Mouse (Mus musculus) testis, adult 2 months (tissue): ENCODE results near the gene Cmss1. TPM values are rescaled to one million over a fixed set of nuclear protein-coding genes. Genes with fewer than 3 reads are reported as not detected.

Experiments used
- H3K27ac ChIP-seq: fragments of 200-500 bp; 2 replicates; pipeline ENCODE4 v1.5.1; 2012; ENCODE audit warnings: low read depth, low read length; ENCODE audit not compliant: control insufficient read depth, insufficient read depth
- H3K27me3 ChIP-seq: fragments of 200-500 bp; 2 replicates; pipeline ENCODE4 v1.6.1; 2012; ENCODE audit warnings: mild to moderate bottlenecking, low read length, moderate library complexity; ENCODE audit not compliant: control insufficient read depth, insufficient read depth
- H3K36me3 ChIP-seq: fragments of 200-500 bp; 2 replicates; pipeline ENCODE4 v1.6.1; 2012; ENCODE audit warnings: mild to moderate bottlenecking, low read length; ENCODE audit not compliant: control insufficient read depth, insufficient read depth
- H3K4me1 ChIP-seq: fragments of 200-500 bp; 2 replicates; pipeline ENCODE4 v1.6.1; 2012; ENCODE audit warnings: low read length; ENCODE audit not compliant: control insufficient read depth, insufficient read depth
- H3K4me3 ChIP-seq: fragments of 200-500 bp; 2 replicates; pipeline ENCODE4 v1.5.1; 2012; ENCODE audit warnings: low read depth, mild to moderate bottlenecking, low read length, moderate library complexity, mixed read lengths; ENCODE audit not compliant: control insufficient read depth
- CTCF ChIP-seq: fragments of 200-500 bp; IDR thresholded peaks from 2 replicates; pipeline ENCODE4 v1.5.1; 2012; ENCODE audit warnings: low read depth, mild to moderate bottlenecking, inconsistent platforms, low read length, moderate library complexity; ENCODE audit not compliant: control insufficient read depth, insufficient read depth, insufficient replicate concordance
- POLR2A ChIP-seq: fragments of 200-500 bp; IDR thresholded peaks from 2 replicates; pipeline ENCODE4 v1.6.1; 2012; ENCODE audit warnings: low read depth, mild to moderate bottlenecking, inconsistent platforms, low read length, moderate library complexity; ENCODE audit not compliant: control insufficient read depth
- polyA plus RNA-seq: library from polyadenylated mRNA; depleted of rRNA; stranded (reverse); fragments of >200 nt; gene quantifications from 2 replicates; pipeline ENCODE4 v1.2.3, GENCODE M21; 2012

Cmss1 gene
- polyA plus RNA-seq, 1 experiment, result 45.3 TPM

GRCm38 (mm10) chr16:57573831-57574230 is 32.8 kb downstream of the Cmss1 start:
- no peak overlapping the region for H3K4me3 ChIP-seq
- peaks cover 5% of the 10 kb centered on the region; the same call in 1 of the 2 replicates for H3K4me1 ChIP-seq
- TF ChIP-seq POLR2A (no peak), CTCF (no peak)
- no peaks in the 10 kb centered on the region for H3K27me3 ChIP-seq
- H3K27ac ChIP-seq, result no peak overlapping the region
- H3K36me3 ChIP-seq, result no peaks in the 10 kb centered on the region

GRCm38 (mm10) chr16:57570789-57571311 is 35.8 kb downstream of the Cmss1 start:
- Histone ChIP-seq H3K4me3 (no peak overlapping the region), H3K36me3 (no peaks in the 10 kb centered on the region), H3K27ac (no peak overlapping the region), H3K27me3 (no peaks in the 10 kb centered on the region), H3K4me1 (peaks cover 5% of the 10 kb centered on the region; the same call in 1 of the 2 replicates)
- TF ChIP-seq CTCF, result no peak
- TF ChIP-seq POLR2A, result no peak

GRCm38 (mm10) chr16:57568648-57569404 is 37.8 kb downstream of the Cmss1 start:
- TF ChIP-seq CTCF, result no peak
- no peak for TF ChIP-seq POLR2A
- H3K4me1 ChIP-seq, result peaks cover 5% of the 10 kb centered on the region; the same call in 1 of the 2 replicates
- no peaks in the 10 kb centered on the region for H3K27me3 ChIP-seq
- H3K36me3 ChIP-seq, result no peaks in the 10 kb centered on the region
- H3K27ac ChIP-seq, result no peak overlapping the region
- H3K4me3 ChIP-seq, result no peak overlapping the region

- H3K27ac ChIP-seq, result no peak overlapping the region
- no peaks in the 10 kb centered on the region for H3K36me3 ChIP-seq
- H3K4me1 ChIP-seq, result no peaks in the 10 kb centered on the region
- TF ChIP-seq CTCF (no peak), POLR2A (no peak)
- H3K4me3 ChIP-seq, result no peak overlapping the region
- no peaks in the 10 kb centered on the region for H3K27me3 ChIP-seq
These were observed 40.4 kb downstream of the Cmss1 start for GRCm38 (mm10) chr16:57566215-57566614.

- Histone ChIP-seq H3K27ac (no peak overlapping the region), H3K4me1 (no peaks in the 10 kb centered on the region), H3K27me3 (no peaks in the 10 kb centered on the region), H3K36me3 (no peaks in the 10 kb centered on the region), H3K4me3 (no peak overlapping the region)
- TF ChIP-seq CTCF, result no peak
- no peak for TF ChIP-seq POLR2A
These were observed 41.9 kb downstream of the Cmss1 start for GRCm38 (mm10) chr16:57564807-57565206.

DNA sequence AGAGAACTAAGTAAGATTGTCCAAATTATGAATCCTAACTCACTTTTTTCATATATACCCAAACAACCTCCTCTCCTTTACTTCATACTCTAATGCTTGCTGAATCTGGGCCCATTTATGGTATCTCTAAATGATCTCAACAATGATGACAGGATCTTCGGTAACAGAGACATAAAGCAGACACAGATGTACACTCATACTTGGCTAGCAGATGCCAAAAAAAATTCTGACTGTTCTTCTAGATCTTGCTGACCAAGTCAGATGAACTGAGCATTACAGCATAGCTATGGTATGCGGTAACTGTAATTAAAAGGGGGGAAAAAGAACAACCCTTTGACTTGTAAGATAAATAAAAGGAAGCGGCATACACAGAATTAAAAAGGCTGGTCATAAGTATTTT is 43.2 kb downstream of the Cmss1 start:
- TF ChIP-seq POLR2A (no peak), CTCF (no peak)
- no peaks in the 10 kb centered on the region for H3K27me3 ChIP-seq
- no peak overlapping the region for H3K4me3 ChIP-seq
- H3K4me1 ChIP-seq, result no peaks in the 10 kb centered on the region
- no peak overlapping the region for H3K27ac ChIP-seq
- H3K36me3 ChIP-seq, result no peaks in the 10 kb centered on the region

- H3K4me1 ChIP-seq, result no peaks in the 10 kb centered on the region
- H3K4me3 ChIP-seq, result no peak overlapping the region
- TF ChIP-seq CTCF (no peak), POLR2A (no peak)
- H3K36me3 ChIP-seq, result no peaks in the 10 kb centered on the region
- H3K27ac ChIP-seq, result no peak overlapping the region
- no peaks in the 10 kb centered on the region for H3K27me3 ChIP-seq
These were observed 46.5 kb downstream of the Cmss1 start for GRCm38 (mm10) chr16:57560185-57560584.

DNA sequence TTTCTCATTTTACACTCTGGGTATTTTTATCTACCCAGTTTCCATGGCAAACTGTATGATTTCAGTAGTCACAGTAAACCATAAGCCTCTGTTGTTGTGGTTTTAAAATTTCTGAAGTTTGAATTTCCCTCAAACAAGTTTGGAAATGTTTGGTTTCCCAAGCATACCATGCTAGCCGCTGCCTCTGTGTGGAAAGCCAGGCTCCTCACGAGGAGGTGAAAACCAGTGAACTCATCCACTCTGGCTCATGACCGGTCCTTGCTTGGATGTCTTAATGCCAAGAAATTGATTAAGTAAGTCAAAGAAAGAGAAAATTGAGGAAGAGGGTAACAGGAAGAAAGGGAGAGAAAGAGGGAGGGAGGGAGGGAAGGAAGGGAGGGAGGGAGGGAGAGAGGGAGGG is 48.4 kb downstream of the Cmss1 start:
- Histone ChIP-seq H3K4me3 (no peak overlapping the region), H3K4me1 (no peaks in the 10 kb centered on the region), H3K27me3 (no peaks in the 10 kb centered on the region), H3K36me3 (no peaks in the 10 kb centered on the region), H3K27ac (no peak overlapping the region)
- no peak for TF ChIP-seq POLR2A
- no peak for TF ChIP-seq CTCF
